Mouse (Mus musculus) gastrocnemius, postnatal 10 days (tissue): ENCODE measurements around the gene Gpr156. TPM values are rescaled to one million over a fixed set of nuclear protein-coding genes. Genes with fewer than 3 reads are reported as not detected.

Experiments used
- DNase-seq: peaks from one replicate; pipeline ENCODE4 v3.0.0; 2021; ENCODE audit warnings: mixed read lengths
- total RNA-seq, 2 experiments: library from RNA; stranded (reverse); gene quantifications; 2 replicates each; pipeline ENCODE4 v1.2.3; 2021

The Gpr156 gene
- total RNA-seq, 2 experiments from 2014 or later: 0.90 to 1.1 TPM

DNA sequence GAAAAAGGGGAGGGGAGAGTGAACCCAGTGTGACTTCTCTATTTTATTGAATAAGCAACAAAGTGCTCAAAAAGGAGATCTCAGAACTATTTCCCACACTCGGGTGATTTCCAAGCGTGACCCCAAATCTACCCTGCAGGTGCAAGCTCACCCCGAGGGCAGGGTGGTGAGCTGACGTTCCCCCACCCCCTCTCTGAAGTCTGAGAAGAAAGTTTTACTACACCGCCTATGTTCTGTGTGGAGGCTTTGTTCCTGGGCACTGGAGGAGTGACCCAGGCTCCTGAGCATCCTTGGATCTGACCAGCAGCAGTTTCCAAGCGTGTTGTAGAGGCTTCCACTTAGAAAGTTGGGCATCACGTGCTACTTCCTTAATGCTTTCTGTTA, 514 bp downstream of the Gpr156 start:
- DNase-seq: no peak

DNA sequence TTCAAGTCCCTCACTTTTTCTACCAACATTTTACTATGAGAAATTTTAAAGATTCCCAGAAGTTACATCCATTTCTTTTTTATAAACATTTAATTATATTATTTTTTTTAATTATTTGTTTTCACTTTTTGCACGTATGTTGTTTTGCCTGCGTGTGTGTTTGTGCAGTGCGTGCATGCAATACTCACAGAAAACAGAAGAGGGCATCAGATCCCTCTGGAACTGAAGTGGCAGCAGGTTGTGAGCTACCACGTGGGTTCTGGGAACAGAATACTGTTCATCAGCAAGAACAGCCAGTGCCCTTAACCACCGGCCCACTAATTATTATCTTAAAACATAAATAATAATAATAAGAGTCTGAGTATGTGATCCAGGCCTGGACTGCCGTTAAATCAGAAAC, 2.7 kb downstream of the Gpr156 start:
- DNase-seq: no peak

DNA sequence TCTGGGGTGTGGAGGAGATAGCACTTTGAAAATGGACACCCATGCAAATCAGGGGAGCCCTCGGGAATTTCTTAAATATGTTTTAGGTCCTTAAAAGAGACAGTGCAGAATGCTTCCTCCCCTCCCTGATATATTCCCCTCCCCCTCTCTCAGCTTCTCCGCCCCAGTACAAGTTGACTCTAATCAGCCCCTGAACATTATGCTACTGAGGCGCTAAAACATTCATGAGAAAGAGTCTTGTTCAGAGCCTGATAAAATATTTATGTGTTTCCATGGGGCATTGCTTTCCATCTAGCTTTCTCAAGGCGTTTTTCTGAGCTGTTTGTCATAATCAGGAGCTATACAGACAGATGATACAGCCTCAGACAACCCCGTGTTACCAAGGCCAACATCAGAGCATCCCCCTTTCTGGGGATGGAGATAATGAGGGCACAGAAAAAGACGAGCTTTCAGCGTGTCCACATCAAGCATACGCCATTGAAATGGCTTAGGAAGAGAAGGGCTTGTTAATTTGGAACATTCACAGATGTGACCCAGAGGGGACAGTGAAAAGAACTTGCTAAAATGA, 4.6 kb downstream of the Gpr156 start:
- no peak for DNase-seq

- no peak for DNase-seq
Observed at GRCm38 (mm10) chr16:37926087-37926486, 9.8 kb downstream of the Gpr156 start.

DNA sequence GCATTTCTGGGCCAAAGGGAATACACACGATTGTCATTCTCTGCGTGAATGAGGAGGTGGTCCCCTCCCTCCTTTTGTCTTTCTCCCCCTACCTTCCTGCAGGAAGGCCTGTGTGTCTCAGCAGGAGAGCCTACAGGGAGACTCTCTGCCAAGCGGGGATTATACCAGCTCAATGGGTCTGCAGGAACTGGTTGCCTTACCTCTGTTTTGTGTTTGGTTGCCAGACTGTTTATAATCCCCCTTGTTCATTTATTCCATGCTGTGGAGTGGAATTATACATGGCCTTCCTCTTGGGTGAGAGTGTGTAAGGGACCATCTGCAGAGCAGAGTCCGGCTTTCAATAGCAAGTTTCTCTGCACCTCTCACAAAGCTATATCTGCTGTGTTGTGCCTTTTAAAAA, 10.8 kb downstream of the Gpr156 start:
- DNase-seq: no peak

DNA sequence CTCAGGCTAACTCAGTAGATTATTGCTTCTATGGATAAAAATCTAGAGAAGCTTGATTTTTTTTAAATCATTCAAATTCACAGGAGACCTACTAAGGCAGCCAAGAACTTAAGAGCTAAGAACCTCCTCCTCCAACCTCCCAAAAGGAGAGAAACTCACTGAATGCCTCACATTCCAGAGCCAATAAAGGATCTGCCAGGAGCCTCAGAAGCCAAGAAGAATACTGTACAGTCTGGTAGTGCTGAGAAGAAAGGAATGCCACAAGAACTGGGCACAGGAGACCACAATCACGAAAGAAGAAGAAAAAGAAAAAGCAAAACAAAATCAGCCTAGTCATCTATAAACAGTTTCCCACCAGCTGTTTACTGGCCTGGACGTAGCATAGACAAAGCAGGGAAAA, 12.7 kb downstream of the Gpr156 start:
- DNase-seq: no peak

DNA sequence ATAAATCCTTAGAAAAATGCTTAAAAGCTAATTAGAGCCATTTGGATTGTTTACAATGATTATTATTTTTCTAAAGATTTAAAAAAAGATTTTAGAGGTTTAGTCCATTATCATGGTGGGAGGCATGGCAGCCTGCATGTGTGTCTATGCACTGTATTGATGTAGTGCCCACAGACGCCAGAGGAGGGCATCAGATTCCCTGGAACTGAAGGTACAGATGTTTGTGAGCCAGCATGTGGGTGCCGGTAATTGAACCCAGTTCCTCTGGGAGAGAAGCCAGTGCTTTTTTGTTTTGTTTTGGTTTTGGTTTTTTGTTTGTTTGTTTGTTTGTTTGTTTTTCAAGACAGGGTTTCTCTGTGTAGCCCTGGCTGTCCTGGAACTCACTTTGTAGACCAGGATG, 13.3 kb downstream of the Gpr156 start:
- DNase-seq: no peak

GRCm38 (mm10) chr16:37934932-37935331, 18.6 kb downstream of the Gpr156 start:
- no peak for DNase-seq

DNA sequence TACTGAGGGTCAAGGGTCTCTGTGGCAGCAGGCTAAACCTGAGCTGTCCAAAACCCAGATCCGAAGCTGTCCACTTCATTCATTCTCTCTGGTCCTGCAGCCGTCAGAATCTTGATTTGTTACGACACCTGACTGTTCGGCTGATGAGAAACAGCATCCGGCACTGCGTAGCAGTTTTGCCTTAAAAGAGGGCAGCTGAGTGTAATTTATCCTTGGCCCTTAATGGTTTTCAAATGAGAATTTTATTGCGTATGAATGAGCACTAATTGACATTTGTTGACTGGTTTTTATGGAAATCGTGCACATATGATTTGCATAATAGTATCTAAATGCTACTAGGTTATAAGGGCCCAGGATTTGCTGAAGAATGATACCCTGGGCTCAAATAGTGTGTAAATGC, 21.0 kb downstream of the Gpr156 start:
- no peak for DNase-seq

DNA sequence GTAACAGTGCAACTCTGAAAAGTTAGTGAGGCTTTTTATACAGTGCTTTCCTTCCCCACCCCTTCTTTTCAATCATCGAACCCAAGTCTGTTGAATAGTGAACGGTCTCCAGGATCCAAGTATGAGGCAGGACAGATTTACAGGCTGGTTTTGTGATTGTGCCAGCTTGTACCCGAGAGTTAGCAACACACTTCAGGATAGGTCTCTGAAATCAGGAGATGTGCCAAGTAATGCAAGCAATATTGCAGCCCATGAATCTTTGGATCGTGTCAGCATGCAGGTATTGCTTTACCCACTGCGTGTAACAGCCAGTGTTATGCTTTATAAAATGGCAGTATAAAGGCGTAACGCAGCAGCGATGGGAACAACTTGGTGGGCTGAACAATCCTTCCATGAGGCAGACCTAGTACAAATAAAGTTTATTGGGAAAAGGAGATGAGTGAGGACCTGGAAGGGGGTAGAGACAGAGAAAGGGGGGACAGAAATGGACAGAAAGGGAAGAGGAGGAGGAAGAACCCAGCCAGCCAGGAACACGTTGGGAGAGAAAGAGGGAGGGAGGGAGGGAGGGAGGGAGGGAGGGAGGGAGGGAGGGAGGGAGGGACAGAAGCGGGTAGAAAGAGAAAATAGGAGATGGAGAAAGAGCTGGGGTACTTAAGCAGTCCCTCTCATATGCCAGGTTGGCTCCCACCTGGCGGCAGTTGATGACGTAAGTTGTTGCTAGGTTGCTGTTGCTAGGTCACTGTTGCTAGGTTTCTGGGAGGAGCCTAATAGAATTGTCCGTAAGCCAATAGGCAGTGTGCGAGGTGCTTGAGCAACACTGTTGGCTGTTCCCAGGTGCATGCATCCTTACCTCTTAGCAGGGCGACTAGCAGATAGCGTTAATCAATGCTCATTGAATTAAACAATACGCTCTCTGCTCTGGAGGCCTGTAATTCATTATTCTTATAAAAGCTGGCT, 22.1 kb downstream of the Gpr156 start:
- no peak for DNase-seq

- no peak for DNase-seq
Observed at GRCm38 (mm10) chr16:37939082-37939863, 23.0 kb downstream of the Gpr156 start.

DNA sequence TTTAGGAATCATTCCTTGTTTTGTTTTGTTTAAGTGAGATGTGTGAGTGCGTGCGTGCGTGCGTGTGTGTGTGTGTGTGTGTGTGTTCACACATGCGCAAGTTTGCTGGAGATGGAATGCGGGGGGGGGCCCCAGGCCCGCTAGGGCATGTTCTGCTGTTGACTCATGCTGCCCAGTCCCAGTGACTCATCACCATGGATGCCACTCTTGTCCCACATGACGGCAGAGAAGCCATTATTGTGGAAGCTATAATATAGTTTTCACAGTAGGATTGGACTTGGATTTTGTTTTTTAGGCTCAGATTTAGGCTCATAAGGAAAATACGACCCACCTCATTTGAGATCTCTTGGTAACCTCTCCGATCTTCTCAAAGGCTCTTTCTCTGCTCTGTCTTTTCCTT, 24.0 kb downstream of the Gpr156 start:
- DNase-seq: no peak

DNA sequence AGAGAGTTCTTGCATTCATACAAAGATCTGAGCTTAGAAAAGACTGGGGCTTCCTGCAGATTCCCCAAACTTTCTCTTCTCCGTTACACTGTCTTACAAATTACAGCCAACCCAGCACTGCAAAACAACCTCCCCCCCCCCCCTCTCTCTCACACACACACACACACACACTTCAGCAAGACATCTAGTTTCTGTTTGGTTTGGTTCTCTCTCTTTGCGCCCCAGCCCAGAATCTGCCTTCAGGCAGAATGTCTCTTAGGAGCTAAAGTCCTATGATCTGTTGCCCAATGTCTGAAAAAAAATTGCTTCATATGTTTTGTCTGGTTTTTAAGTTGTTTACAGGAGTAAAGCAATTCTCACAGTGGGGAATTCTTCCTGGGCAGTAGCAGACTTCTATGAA, 27.4 kb downstream of the Gpr156 start:
- DNase-seq: no peak

GRCm38 (mm10) chr16:37945031-37945796, 28.9 kb downstream of the Gpr156 start:
- DNase-seq: peak; percentile 42

DNA sequence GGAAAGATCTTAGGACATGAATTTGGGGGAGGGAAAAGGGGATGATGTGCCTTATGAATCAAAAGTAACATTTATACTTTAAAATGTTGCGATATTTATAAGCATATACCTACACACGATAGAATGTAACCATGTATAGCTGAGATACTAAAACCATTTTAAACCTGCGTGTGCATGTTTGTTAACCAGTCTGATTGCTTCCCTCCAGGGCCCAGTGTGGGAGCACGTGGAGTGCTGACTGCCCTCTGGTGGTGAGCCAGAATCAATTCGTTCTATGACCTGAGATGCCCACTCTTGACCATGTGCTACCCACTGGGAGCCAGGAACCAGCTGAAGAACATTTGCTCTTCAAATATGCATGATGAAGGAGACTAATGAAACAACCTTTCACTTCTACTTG, 30.9 kb downstream of the Gpr156 start:
- peak; percentile 65 for DNase-seq

- no peak for DNase-seq
Observed at GRCm38 (mm10) chr16:37948365-37948764, 32.1 kb downstream of the Gpr156 start.

- DNase-seq: no peak
Observed at GRCm38 (mm10) chr16:37951171-37951570, 34.9 kb downstream of the Gpr156 start.

GRCm38 (mm10) chr16:37953186-37953585, 36.9 kb downstream of the Gpr156 start:
- no peak for DNase-seq

DNA sequence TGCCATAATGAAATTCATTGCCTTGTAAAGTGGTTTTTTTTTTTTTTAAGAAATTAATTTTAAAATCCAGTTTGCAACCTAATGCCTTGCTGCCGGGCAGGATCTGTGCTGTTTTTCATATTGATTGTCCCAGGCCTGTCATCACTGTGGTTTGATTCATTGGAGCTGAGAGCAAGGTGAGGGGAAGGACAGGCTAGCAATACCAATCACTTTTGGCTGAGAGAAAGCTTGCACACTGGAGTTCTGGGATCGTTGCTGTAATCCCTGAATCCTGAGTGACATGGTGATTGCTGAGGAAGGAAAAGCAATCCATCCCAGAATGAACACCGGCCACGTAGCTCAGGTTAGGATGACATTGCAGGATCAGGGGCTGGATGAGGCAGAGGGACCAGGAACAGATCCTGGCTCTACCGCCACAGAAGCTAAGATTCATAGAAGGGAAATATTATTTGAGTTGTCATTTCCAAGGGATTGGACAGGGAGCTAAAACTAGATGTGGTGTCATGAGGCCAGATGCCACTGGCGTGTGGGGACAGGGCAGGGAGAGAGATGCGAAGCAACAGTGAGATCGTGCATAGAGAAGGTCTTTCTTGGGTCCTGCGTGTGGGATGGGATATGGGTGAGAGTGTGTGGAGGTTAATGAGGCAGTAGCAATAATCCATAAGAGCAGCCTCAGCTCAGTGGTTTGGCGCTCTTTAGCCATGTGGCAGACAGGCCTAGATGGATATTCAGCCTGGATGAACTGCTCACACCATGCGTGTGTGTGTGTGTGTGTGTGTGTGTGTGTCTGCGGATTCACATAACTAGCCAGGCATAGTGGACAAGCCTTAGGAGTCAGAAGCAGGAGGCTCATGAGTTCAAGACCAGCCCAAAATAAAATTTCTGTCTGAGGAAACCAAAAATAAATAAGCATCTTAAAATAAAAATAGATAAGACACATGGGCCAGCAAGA, 38.0 kb downstream of the Gpr156 start:
- DNase-seq: no peak

DNA sequence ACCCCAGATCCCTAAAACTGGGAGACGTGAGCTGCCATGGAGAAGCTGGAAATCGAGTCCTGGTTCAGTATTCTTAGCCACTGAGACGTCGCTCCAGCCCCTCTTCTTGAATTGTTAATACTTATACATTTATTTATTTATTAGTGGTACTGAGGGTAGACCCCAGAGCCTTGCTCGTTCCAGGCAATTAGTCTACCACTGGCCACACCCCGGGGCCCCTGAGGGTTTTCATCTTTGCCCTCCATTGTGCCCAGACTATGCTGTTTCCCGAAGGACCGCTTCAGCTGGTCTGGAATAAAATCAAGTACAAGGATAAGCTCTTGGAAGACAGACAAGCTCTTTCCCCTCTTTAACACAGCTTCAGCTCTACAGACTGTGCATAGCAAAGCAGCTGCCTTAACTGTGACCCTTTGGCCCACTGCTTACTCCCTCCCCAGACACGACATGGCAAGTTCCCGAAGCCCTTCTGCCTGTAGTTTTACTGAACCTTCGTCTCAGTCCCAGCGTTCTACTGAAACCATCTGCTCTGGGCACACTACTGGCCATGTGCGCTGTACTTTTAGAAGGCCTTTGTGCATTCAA, 39.1 kb downstream of the Gpr156 start:
- DNase-seq: no peak
